Mouse (Mus musculus): Measurements from ENCODE around the gene Gng13. TPM values are rescaled to one million over a fixed set of nuclear protein-coding genes. Genes with fewer than 3 reads are reported as not detected.

Gng13 gene
- polyA plus RNA-seq, 1 experiment from 2014 or later: 1.8 TPM

GRCm38 (mm10) chr17:25760148-25760547 lies 43.2 kb downstream of the Gng13 start:
- Histone ChIP-seq H3K27ac (replicated peaks) (no peak overlapping the region), H3K27me3 (replicated peaks; ENCODE audit: low read depth, poor library complexity, severe bottlenecking) (peaks cover 5% of the 10 kb centered on the region; the same call in 1 of the 2 replicates), H3K36me3 (replicated peaks) (no peaks in the 10 kb centered on the region), H3K4me1 (peaks cover 23% of the 10 kb centered on the region), H3K9me3 (no peaks in the 10 kb centered on the region), H3K4me3 (no peak overlapping the region)
- WGBS: 78% methylated on average over 8 of the region's 8 CpGs
- DNase-seq (ENCODE audit: low spot score): no peak

- 43% methylated on average over 4 of the region's 4 CpGs for WGBS
- H3K4me3 ChIP-seq: no peak overlapping the region
- peaks cover 5% of the 10 kb centered on the region; the same call in 1 of the 2 replicates for H3K27me3 ChIP-seq (replicated peaks; ENCODE audit: low read depth, poor library complexity, severe bottlenecking)
- H3K27ac ChIP-seq (replicated peaks): no peak overlapping the region
- H3K36me3 ChIP-seq (replicated peaks): no peaks in the 10 kb centered on the region
- DNase-seq (ENCODE audit: low spot score): no peak
- peaks cover 15% of the 10 kb centered on the region for H3K4me1 ChIP-seq
- H3K9me3 ChIP-seq: no peaks in the 10 kb centered on the region
These were observed 44.6 kb downstream of the Gng13 start for GRCm38 (mm10) chr17:25761561-25761970.

- Histone ChIP-seq H3K27me3 (replicated peaks; ENCODE audit: low read depth, poor library complexity, severe bottlenecking) (peaks cover 13% of the 10 kb centered on the region; the same call in 1 of the 2 replicates), H3K36me3 (replicated peaks) (no peaks in the 10 kb centered on the region), H3K27ac (replicated peaks) (no peak overlapping the region), H3K9me3 (no peaks in the 10 kb centered on the region), H3K4me3 (no peak overlapping the region), H3K4me1 (peaks cover 9% of the 10 kb centered on the region; the same call in 1 of the 2 replicates)
- DNase-seq (ENCODE audit: low spot score): no peak
- 39% methylated on average over 3 of the region's 3 CpGs for WGBS
These were observed 45.6 kb downstream of the Gng13 start for GRCm38 (mm10) chr17:25762591-25762990.

- H3K9me3 ChIP-seq: no peaks in the 10 kb centered on the region
- H3K27ac ChIP-seq (replicated peaks): no peak overlapping the region
- 47% methylated on average over 5 of the region's 5 CpGs for WGBS
- no peaks in the 10 kb centered on the region for H3K36me3 ChIP-seq (replicated peaks)
- peak; percentile 62 for DNase-seq (ENCODE audit: low spot score)
- H3K4me1 ChIP-seq: peaks cover 8% of the 10 kb centered on the region; the same call in 1 of the 2 replicates
- peaks cover 24% of the 10 kb centered on the region for H3K27me3 ChIP-seq (replicated peaks; ENCODE audit: low read depth, poor library complexity, severe bottlenecking)
- no peak overlapping the region for H3K4me3 ChIP-seq
These were observed 48.9 kb downstream of the Gng13 start for GRCm38 (mm10) chr17:25765886-25766285.

Small RNAs within 50 kb of the gene (microRNA-seq; reads per million reads assigned to microRNA genes)
- gene Gm25083: not detected

Other genes starting within 250 kb of the Gng13 start
- gene Sstr5, start 219.9 kb upstream of the Gng13 start, polyA plus RNA-seq (2016; fragmentation: Nextera tagmentation; extraction: Ambion mirVana): 0.13 and 0.21 TPM in 2 replicates
- gene Sox8, start 146.5 kb upstream of the Gng13 start, polyA plus RNA-seq (2016; fragmentation: Nextera tagmentation; extraction: Ambion mirVana): 12.5 and 13.1 TPM in 2 replicates
- gene Lmf1, start 138.1 kb upstream of the Gng13 start, polyA plus RNA-seq (2016; fragmentation: Nextera tagmentation; extraction: Ambion mirVana): 26.3 and 26.6 TPM in 2 replicates
- gene Chtf18, start 10.2 kb downstream of the Gng13 start, polyA plus RNA-seq (2016; fragmentation: Nextera tagmentation; extraction: Ambion mirVana): 60.7 and 66.2 TPM in 2 replicates
- 23.7 and 25.5 TPM in 2 replicates for gene Rpusd1, start 10.5 kb downstream of the Gng13 start, polyA plus RNA-seq (2016; fragmentation: Nextera tagmentation; extraction: Ambion mirVana)
- gene Mslnl, start 18.9 kb downstream of the Gng13 start, polyA plus RNA-seq (2016; fragmentation: Nextera tagmentation; extraction: Ambion mirVana): 0.11 TPM in 1 of 2 replicates, not detected in the other
- gene Msln, start 37.2 kb downstream of the Gng13 start, polyA plus RNA-seq (2016; fragmentation: Nextera tagmentation; extraction: Ambion mirVana): 0.55 and 0.65 TPM in 2 replicates
- 23.9 and 25.9 TPM in 2 replicates for gene Narfl, start 56.6 kb downstream of the Gng13 start, polyA plus RNA-seq (2016; fragmentation: Nextera tagmentation; extraction: Ambion mirVana)
- 59.9 and 69.1 TPM in 2 replicates for gene Haghl, start 68.5 kb downstream of the Gng13 start, polyA plus RNA-seq (2016; fragmentation: Nextera tagmentation; extraction: Ambion mirVana)
- gene Ccdc78, start 69.4 kb downstream of the Gng13 start, polyA plus RNA-seq (2016; fragmentation: Nextera tagmentation; extraction: Ambion mirVana): 0.62 and 1.2 TPM in 2 replicates
- 62.3 and 67.8 TPM in 2 replicates for gene Fam173a, start 75.7 kb downstream of the Gng13 start, polyA plus RNA-seq (2016; fragmentation: Nextera tagmentation; extraction: Ambion mirVana)
- gene AC134908.4, start 78.5 kb downstream of the Gng13 start, polyA plus RNA-seq (2016; fragmentation: Nextera tagmentation; extraction: Ambion mirVana): 0.95 and 1.0 TPM in 2 replicates
- gene Metrn, start 80.0 kb downstream of the Gng13 start, polyA plus RNA-seq (2016; fragmentation: Nextera tagmentation; extraction: Ambion mirVana): 118 and 137 TPM in 2 replicates
- 5.0 and 5.1 TPM in 2 replicates for gene Fbxl16, start 91.9 kb downstream of the Gng13 start, polyA plus RNA-seq (2016; fragmentation: Nextera tagmentation; extraction: Ambion mirVana)
- 31.0 and 31.4 TPM in 2 replicates for gene Wdr24, start 106.5 kb downstream of the Gng13 start, polyA plus RNA-seq (2016; fragmentation: Nextera tagmentation; extraction: Ambion mirVana)
- 50.5 and 55.1 TPM in 2 replicates for gene Jmjd8, start 111.7 kb downstream of the Gng13 start, polyA plus RNA-seq (2016; fragmentation: Nextera tagmentation; extraction: Ambion mirVana)
- gene Stub1, start 116.2 kb downstream of the Gng13 start, polyA plus RNA-seq (2016; fragmentation: Nextera tagmentation; extraction: Ambion mirVana): 396 and 400 TPM in 2 replicates
- 1.2 and 1.4 TPM in 2 replicates for gene Rhbdl1, start 120.1 kb downstream of the Gng13 start, polyA plus RNA-seq (2016; fragmentation: Nextera tagmentation; extraction: Ambion mirVana)
- gene Gm20683, start 124.6 kb downstream of the Gng13 start, polyA plus RNA-seq (2016; fragmentation: Nextera tagmentation; extraction: Ambion mirVana): 0.92 and 1.4 TPM in 2 replicates
- gene Rhot2, start 127.7 kb downstream of the Gng13 start, polyA plus RNA-seq (2016; fragmentation: Nextera tagmentation; extraction: Ambion mirVana): 26.3 and 27.2 TPM in 2 replicates
- gene Wdr90, start 144.3 kb downstream of the Gng13 start, polyA plus RNA-seq (2016; fragmentation: Nextera tagmentation; extraction: Ambion mirVana): 53.8 and 56.1 TPM in 2 replicates
- 17.3 and 20.2 TPM in 2 replicates for gene Mcrip2, start 151.6 kb downstream of the Gng13 start, polyA plus RNA-seq (2016; fragmentation: Nextera tagmentation; extraction: Ambion mirVana)
- gene Mettl26, start 157.9 kb downstream of the Gng13 start, polyA plus RNA-seq (2016; fragmentation: Nextera tagmentation; extraction: Ambion mirVana): 68.1 and 69.8 TPM in 2 replicates
- 7.8 and 12.6 TPM in 2 replicates for gene Wfikkn1, start 163.7 kb downstream of the Gng13 start, polyA plus RNA-seq (2016; fragmentation: Nextera tagmentation; extraction: Ambion mirVana)
- 30.9 and 34.0 TPM in 2 replicates for gene Rab40c, start 202.6 kb downstream of the Gng13 start, polyA plus RNA-seq (2016; fragmentation: Nextera tagmentation; extraction: Ambion mirVana)
- 62.9 and 69.3 TPM in 2 replicates for gene Pigq, start 227.8 kb downstream of the Gng13 start, polyA plus RNA-seq (2016; fragmentation: Nextera tagmentation; extraction: Ambion mirVana)
- 0.88 TPM in 1 of 2 replicates, not detected in the other for gene Nhlrc4, start 227.8 kb downstream of the Gng13 start, polyA plus RNA-seq (2016; fragmentation: Nextera tagmentation; extraction: Ambion mirVana)
- gene A930017K11Rik, start 235.4 kb downstream of the Gng13 start, polyA plus RNA-seq (2016; fragmentation: Nextera tagmentation; extraction: Ambion mirVana): 0.35 and 0.36 TPM in 2 replicates